Mouse (Mus musculus) CD4-positive, CD25-positive, alpha-beta regulatory T cell, adult 9 weeks (primary cell): ENCODE data around the gene Kctd11. TPM values are rescaled to one million over a fixed set of nuclear protein-coding genes. Genes with fewer than 3 reads are reported as not detected.

ENCODE experiments used
- polyA plus RNA-seq: library from polyadenylated mRNA; unstranded; fragments of 100-300 nt; shearing (Covaris generic); gene quantifications from one replicate; pipeline ENCODE4 v1.2.1, GENCODE M21; 2017

Gene Kctd11
- 1.1 TPM for polyA plus RNA-seq

GRCm38 (mm10) chr11:69880853-69881603 is at the start of gene Kctd11:
Gene Kctd11 (minus strand): TSS chr11:69881406.

GRCm38 (mm10) chr11:69921114-69922011 is 40.2 kb upstream of the Kctd11 start, which contains the start of gene Eif5a:
Gene Eif5a (minus strand): TSS chr11:69921958.

GRCm38 (mm10) chr11:69913554-69914371 is 32.6 kb upstream of the Kctd11 start, which contains the start of gene Gps2:
Gene Gps2 (plus strand): TSS chr11:69913888.

GRCm38 (mm10) chr11:69900471-69901405 is 19.5 kb upstream of the Kctd11 start, which contains the start of the genes 2810408A11Rik and Neurl4:
Gene 2810408A11Rik (minus strand): TSS chr11:69900987.
Gene Neurl4 (plus strand): TSS chr11:69901072.

GRCm38 (mm10) chr11:69895291-69895690 is 14.1 kb upstream of the Kctd11 start, which contains the start of gene Acap1:
Gene Acap1 (minus strand): TSS chr11:69895539.

GRCm38 (mm10) chr11:69877878-69878277 is 3.3 kb downstream of the Kctd11 start, which contains the start of gene Tmem95:
Gene Tmem95 (minus strand): TSS chr11:69878018.

GRCm38 (mm10) chr11:69858113-69858998 is 22.9 kb downstream of the Kctd11 start, which contains the start of gene Tnk1:
Gene Tnk1 (minus strand): TSS chr11:69858730.

GRCm38 (mm10) chr11:69846198-69846680 is 35.0 kb downstream of the Kctd11 start, which contains the start of gene Plscr3:
Gene Plscr3 (plus strand): TSS chr11:69846376.

GRCm38 (mm10) chr11:69837952-69838713 is 43.1 kb downstream of the Kctd11 start, which contains the start of gene Tmem256:
Gene Tmem256 (plus strand): TSS chr11:69838514.

GRCm38 (mm10) chr11:69837604-69837951 is 43.6 kb downstream of the Kctd11 start, which contains the start of gene Nlgn2:
Gene Nlgn2 (minus strand): TSS chr11:69837784.

Other genes starting within 250 kb of the Kctd11 start
- gene Fxr2, start 248.4 kb downstream of the Kctd11 start, polyA plus RNA-seq, result 9.2 TPM
- gene Sox15, start 226.1 kb downstream of the Kctd11 start, polyA plus RNA-seq, result not detected
- 66.8 TPM for gene Mpdu1, start 218.8 kb downstream of the Kctd11 start, polyA plus RNA-seq
- 5.7 TPM for gene Cd68, start 215.3 kb downstream of the Kctd11 start, polyA plus RNA-seq
- 558 TPM for gene Eif4a1, start 209.0 kb downstream of the Kctd11 start, polyA plus RNA-seq
- 44.6 TPM for gene Senp3, start 199.3 kb downstream of the Kctd11 start, polyA plus RNA-seq
- gene Tnfsf13, start 195.6 kb downstream of the Kctd11 start, polyA plus RNA-seq, result not detected
- not detected for gene Tnfsf12, start 185.6 kb downstream of the Kctd11 start, polyA plus RNA-seq
- not detected for gene Tnfsfm13, start 185.3 kb downstream of the Kctd11 start, polyA plus RNA-seq
- 53.7 TPM for gene Polr2a, start 122.8 kb downstream of the Kctd11 start, polyA plus RNA-seq
- not detected for gene Slc35g3, start 119.4 kb downstream of the Kctd11 start, polyA plus RNA-seq
- 4.9 TPM for gene Zbtb4, start 115.5 kb downstream of the Kctd11 start, polyA plus RNA-seq
- 3.5 TPM for gene Chrnb1, start 85.5 kb downstream of the Kctd11 start, polyA plus RNA-seq
- not detected for gene Fgf11, start 79.5 kb downstream of the Kctd11 start, polyA plus RNA-seq
- not detected for gene Tmem102, start 75.8 kb downstream of the Kctd11 start, polyA plus RNA-seq
- gene Gm39566, start 66.1 kb downstream of the Kctd11 start, polyA plus RNA-seq, result not detected
- not detected for gene Spem2, start 62.9 kb downstream of the Kctd11 start, polyA plus RNA-seq
- gene Spem1, start 59.2 kb downstream of the Kctd11 start, polyA plus RNA-seq, result not detected
- 0.65 TPM for gene Nlgn2, start 43.6 kb downstream of the Kctd11 start, polyA plus RNA-seq
- 121 TPM for gene Tmem256, start 42.9 kb downstream of the Kctd11 start, polyA plus RNA-seq
- 30.1 TPM for gene Plscr3, start 35.0 kb downstream of the Kctd11 start, polyA plus RNA-seq
- gene Tnk1, start 22.7 kb downstream of the Kctd11 start, polyA plus RNA-seq, result not detected
- not detected for gene Tmem95, start 3.4 kb downstream of the Kctd11 start, polyA plus RNA-seq
- 549 TPM for gene Acap1, start 14.1 kb upstream of the Kctd11 start, polyA plus RNA-seq
- 3.9 TPM for gene 2810408A11Rik, start 19.6 kb upstream of the Kctd11 start, polyA plus RNA-seq
- gene Neurl4, start 19.7 kb upstream of the Kctd11 start, polyA plus RNA-seq, result 4.2 TPM
- gene Gps2, start 32.5 kb upstream of the Kctd11 start, polyA plus RNA-seq, result 152 TPM
- 1,005 TPM for gene Eif5a, start 40.6 kb upstream of the Kctd11 start, polyA plus RNA-seq
- gene Ybx2, start 54.4 kb upstream of the Kctd11 start, polyA plus RNA-seq, result not detected
- gene Slc2a4, start 66.8 kb upstream of the Kctd11 start, polyA plus RNA-seq, result not detected
- not detected for gene Cldn7, start 83.4 kb upstream of the Kctd11 start, polyA plus RNA-seq
- gene Ctdnep1, start 99.8 kb upstream of the Kctd11 start, polyA plus RNA-seq, result 26.1 TPM
- gene Elp5, start 101.1 kb upstream of the Kctd11 start, polyA plus RNA-seq, result 78.3 TPM
- gene Gabarap, start 109.7 kb upstream of the Kctd11 start, polyA plus RNA-seq, result 496 TPM
- 111 TPM for gene Phf23, start 114.4 kb upstream of the Kctd11 start, polyA plus RNA-seq
- 16.7 TPM for gene Dvl2, start 119.2 kb upstream of the Kctd11 start, polyA plus RNA-seq
- gene Acadvl, start 134.0 kb upstream of the Kctd11 start, polyA plus RNA-seq, result 142 TPM
- 9.1 TPM for gene Dlg4, start 135.5 kb upstream of the Kctd11 start, polyA plus RNA-seq
- not detected for gene Asgr1, start 172.7 kb upstream of the Kctd11 start, polyA plus RNA-seq
- gene Asgr2, start 211.2 kb upstream of the Kctd11 start, polyA plus RNA-seq, result not detected
- not detected for gene Mgl2, start 248.9 kb upstream of the Kctd11 start, polyA plus RNA-seq